Mouse (Mus musculus) embryonic facial prominence, embryonic 11.5 days (tissue): ENCODE measurements around the gene Bcap29. TPM values are rescaled to one million over a fixed set of nuclear protein-coding genes. Genes with fewer than 3 reads are reported as not detected.

Experiments
- ATAC-seq: fragments of 200-750 bp; cut with Nextera tagmentation; replicated peaks from 2 replicates; pipeline ENCODE4 v1.8.0; 2017; ENCODE audit warnings: low read depth; ENCODE audit not compliant: insufficient number of reproducible peaks, low FRiP score, low TSS enrichment
- DNase-seq: peaks from one replicate; pipeline ENCODE4 v3.0.0-alpha.2; 2015; ENCODE audit warnings: low spot score
- H3K27ac ChIP-seq: fragments of 300-500 bp; sonication (generic); replicated peaks from 2 replicates; pipeline ENCODE4 v1.5.1; 2014; ENCODE audit warnings: mild to moderate bottlenecking, low read depth, low read length, control low read depth
- H3K27me3 ChIP-seq: fragments of 300-500 bp; sonication (generic); 2 replicates; pipeline ENCODE4 v1.6.1; 2014; ENCODE audit warnings: mild to moderate bottlenecking, low read length, moderate library complexity, mixed read lengths; ENCODE audit not compliant: control insufficient read depth, insufficient read depth
- H3K36me3 ChIP-seq: fragments of 300-500 bp; sonication (generic); replicated peaks from 2 replicates; pipeline ENCODE4 v1.6.1; 2014; ENCODE audit warnings: low read depth, mild to moderate bottlenecking, low read length, moderate library complexity, mixed read lengths; ENCODE audit not compliant: control insufficient read depth, insufficient read depth
- H3K4me1 ChIP-seq: fragments of 300-500 bp; sonication (generic); 2 replicates; pipeline ENCODE4 v1.6.1; 2014; ENCODE audit warnings: low read length, mixed read lengths; ENCODE audit not compliant: control insufficient read depth, insufficient read depth
- H3K4me2 ChIP-seq: fragments of 300-500 bp; sonication (generic); 2 replicates; pipeline ENCODE4 v1.6.1; 2014; ENCODE audit warnings: low read depth, mild to moderate bottlenecking, control low read depth, low read length, moderate library complexity
- H3K4me3 ChIP-seq: fragments of 300-500 bp; sonication (generic); 2 replicates; pipeline ENCODE4 v1.5.1; 2014; ENCODE audit warnings: low read depth, low read length, control low read depth
- H3K9ac ChIP-seq: fragments of 300-500 bp; sonication (generic); replicated peaks from 2 replicates; pipeline ENCODE4 v1.6.1; 2014; ENCODE audit warnings: mild to moderate bottlenecking, control low read depth, low read length
- H3K9me3 ChIP-seq: fragments of 300-500 bp; sonication (generic); replicated peaks from 2 replicates; pipeline ENCODE4 v1.6.1; 2016; ENCODE audit warnings: mild to moderate bottlenecking, low read length, inconsistent platforms, mixed read lengths; ENCODE audit not compliant: control insufficient read depth
- WGBS: fragments of 180-500 bp; shearing (Covaris S2); extraction: QIAGEN DNeasy Blood & Tissue Kit; methylation state at CpG from one replicate; pipeline ENCODE4 v1.1.7; 2014; 5-methylcytosine and 5-hydroxymethylcytosine counted together
- polyA plus RNA-seq: library from polyadenylated mRNA; unstranded; fragments of >200 nt; fragmentation: Nextera tagmentation; extraction: Ambion mirVana; gene quantifications from 2 replicates; pipeline ENCODE4 v1.2.1, GENCODE M21; 2014

The Bcap29 gene
- polyA plus RNA-seq, 1 experiment from 2014 or later: 38.4 TPM

DNA sequence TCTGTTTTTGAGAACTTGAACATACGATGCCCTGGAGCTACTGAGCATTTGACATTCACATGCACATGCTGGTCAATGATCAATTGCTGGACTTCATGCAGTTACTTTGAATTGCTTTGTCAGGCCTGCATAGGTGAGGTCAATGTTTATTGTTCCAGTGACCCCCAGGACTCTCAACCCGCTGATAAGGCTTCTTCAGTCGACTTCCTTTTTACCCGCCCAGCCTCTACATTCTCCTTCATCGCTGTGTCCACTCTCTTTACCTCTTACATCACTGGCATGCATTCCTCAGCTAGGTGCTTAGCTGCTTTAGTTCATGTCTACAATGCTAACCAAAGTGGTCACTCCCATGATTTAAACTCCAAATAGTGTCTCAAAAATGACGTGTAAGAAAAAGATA lies 30.9 kb downstream of the Bcap29 start:
- no peaks in the 10 kb centered on the region for H3K9me3 ChIP-seq
- ATAC-seq (no peak), DNase-seq (no peak)
- no peaks in the 10 kb centered on the region for H3K4me1 ChIP-seq
- H3K4me2 ChIP-seq: no peak overlapping the region
- no peaks in the 10 kb centered on the region for H3K36me3 ChIP-seq
- H3K4me3 ChIP-seq: no peak overlapping the region
- no peak overlapping the region for H3K27ac ChIP-seq
- no peak overlapping the region for H3K9ac ChIP-seq
- no peaks in the 10 kb centered on the region for H3K27me3 ChIP-seq
- 65% methylated on average over 6 of the region's 6 CpGs for WGBS

DNA sequence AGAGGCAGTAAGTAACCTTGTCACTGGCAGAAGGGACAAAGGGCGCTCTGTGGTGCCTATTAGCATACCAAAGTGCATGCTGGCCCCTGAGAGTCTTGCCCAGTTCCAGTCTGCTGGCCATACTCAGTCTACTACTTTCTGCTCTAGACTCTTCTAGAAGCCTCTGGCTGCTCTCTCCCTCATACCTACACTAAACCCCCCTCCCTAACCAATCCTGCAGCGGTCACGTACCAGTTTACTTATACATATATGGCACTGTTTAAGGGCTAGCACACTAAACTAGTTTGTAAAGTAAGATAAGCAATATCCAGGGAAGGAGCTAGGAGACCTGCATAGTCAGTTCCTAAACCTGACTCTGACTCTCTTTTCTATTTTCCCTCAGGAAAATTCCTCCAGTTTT lies 40.2 kb downstream of the Bcap29 start:
- no peak for DNase-seq
- no peak overlapping the region for H3K4me2 ChIP-seq
- H3K9me3 ChIP-seq: no peaks in the 10 kb centered on the region
- H3K27ac ChIP-seq: no peak overlapping the region
- no peaks in the 10 kb centered on the region for H3K4me1 ChIP-seq
- no peaks in the 10 kb centered on the region for H3K27me3 ChIP-seq
- H3K36me3 ChIP-seq: no peaks in the 10 kb centered on the region
- no peak overlapping the region for H3K9ac ChIP-seq
- ATAC-seq: no peak
- H3K4me3 ChIP-seq: no peak overlapping the region
- WGBS: 77% methylated on average over 3 of the region's 3 CpGs

DNA sequence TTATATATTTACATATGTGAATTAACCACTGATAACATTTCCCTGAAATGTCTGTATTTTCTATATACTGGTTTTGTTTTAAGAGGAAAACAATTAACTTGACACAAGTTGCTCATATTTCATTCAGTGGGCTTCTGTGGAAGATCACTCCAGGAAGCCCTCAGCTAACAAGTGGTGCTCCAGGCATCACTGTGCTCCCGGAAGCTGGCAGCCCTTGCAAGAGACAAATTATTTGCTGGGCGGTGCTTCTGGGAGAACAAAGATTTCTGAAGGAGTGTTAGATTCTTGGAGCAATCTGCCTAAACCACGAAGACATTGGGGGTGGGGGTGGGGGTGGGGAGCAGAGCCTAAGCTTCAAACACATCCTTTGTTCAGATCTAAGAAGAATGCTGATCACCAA lies 42.4 kb downstream of the Bcap29 start:
- no peaks in the 10 kb centered on the region for H3K4me1 ChIP-seq
- H3K27ac ChIP-seq: no peak overlapping the region
- H3K9me3 ChIP-seq: no peaks in the 10 kb centered on the region
- no peaks in the 10 kb centered on the region for H3K27me3 ChIP-seq
- no peak overlapping the region for H3K4me2 ChIP-seq
- WGBS: 33% methylated on average over 3 of the region's 3 CpGs
- ATAC-seq: no peak
- H3K36me3 ChIP-seq: no peaks in the 10 kb centered on the region
- H3K9ac ChIP-seq: no peak overlapping the region
- H3K4me3 ChIP-seq: no peak overlapping the region
- DNase-seq: no peak

DNA sequence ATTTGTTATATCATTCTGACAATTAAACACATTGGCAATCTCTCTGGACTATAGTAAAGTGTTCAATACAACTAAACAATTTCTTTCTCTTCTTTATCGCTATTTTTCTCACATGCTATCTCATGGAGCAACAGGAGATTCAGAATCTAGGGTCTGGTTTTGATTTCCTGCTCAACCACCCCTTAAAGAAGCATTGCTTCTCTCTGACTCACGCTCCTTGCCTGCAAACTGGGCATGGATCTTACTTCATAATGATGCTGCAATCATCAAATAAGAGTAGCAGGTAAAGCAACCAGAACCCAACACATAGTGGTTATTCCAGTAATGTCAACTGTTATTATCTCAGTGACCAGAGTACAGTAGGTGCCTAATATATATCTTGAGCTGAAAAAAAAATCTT lies 50.7 kb downstream of the Bcap29 start:
- H3K27me3 ChIP-seq: no peaks in the 10 kb centered on the region
- H3K4me3 ChIP-seq: no peak overlapping the region
- 65% methylated on average over 2 of the region's 2 CpGs for WGBS

DNA sequence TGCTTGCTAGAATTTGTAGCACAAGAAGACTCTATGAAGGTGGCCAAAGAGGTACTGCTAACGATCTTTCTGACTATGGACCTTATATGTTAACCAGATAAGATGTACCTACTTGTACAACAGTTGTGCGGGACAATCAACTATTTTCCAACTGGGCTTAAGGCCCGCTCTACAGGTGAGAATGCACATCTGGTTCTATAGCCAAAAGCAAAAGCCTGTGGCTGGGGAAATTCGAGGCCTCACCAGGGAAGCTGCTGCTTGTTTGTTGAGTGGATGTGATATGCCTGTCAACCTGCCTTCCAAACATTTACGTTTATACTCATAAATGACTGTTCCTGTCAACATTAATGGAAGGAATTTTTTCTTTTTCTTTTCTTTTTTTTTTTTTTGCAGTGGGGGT lies 52.4 kb downstream of the Bcap29 start:
- 80% methylated on average over 5 of the region's 5 CpGs for WGBS
- DNase-seq: no peak
- Histone ChIP-seq H3K4me3 (no peak overlapping the region), H3K27ac (no peak overlapping the region), H3K9ac (no peak overlapping the region), H3K4me2 (no peak overlapping the region), H3K36me3 (no peaks in the 10 kb centered on the region), H3K4me1 (no peaks in the 10 kb centered on the region), H3K27me3 (no peaks in the 10 kb centered on the region), H3K9me3 (no peaks in the 10 kb centered on the region)
- ATAC-seq: no peak

More for the DNA sequence above, 50.7 kb downstream of the Bcap29 start:
- DNase-seq (no peak), ATAC-seq (no peak)
- H3K27ac ChIP-seq: no peak overlapping the region
- H3K4me2 ChIP-seq: no peak overlapping the region
- H3K36me3 ChIP-seq: no peaks in the 10 kb centered on the region
- no peak overlapping the region for H3K9ac ChIP-seq
- no peaks in the 10 kb centered on the region for H3K9me3 ChIP-seq
- H3K4me1 ChIP-seq: no peaks in the 10 kb centered on the region

DNA sequence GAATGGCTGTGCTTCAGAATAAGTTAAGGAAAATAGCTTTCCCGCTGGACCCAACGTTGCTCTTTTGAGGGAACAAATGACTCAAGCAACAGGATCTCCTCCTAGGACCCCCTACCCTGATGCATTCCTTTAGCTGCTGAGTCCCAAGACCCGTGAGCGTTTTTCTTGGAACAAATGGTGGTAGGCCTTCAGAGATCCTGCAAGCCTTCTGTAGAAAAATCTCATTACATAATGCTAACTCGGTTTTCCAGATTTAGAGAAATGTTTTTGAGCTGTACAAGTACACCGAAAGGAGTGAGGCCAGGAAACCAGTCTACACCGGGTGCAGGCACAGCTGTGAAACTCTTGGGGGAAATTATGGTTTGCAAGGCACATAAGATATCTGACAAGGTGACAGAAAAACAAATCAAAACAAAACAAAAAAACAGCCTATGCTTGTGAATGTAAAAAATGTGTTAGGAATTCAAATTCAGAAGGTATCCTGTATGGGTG lies 53.1 kb downstream of the Bcap29 start:
- Histone ChIP-seq H3K4me2 (no peak overlapping the region), H3K27ac (no peak overlapping the region), H3K4me1 (no peaks in the 10 kb centered on the region), H3K9me3 (no peaks in the 10 kb centered on the region), H3K4me3 (no peak overlapping the region), H3K36me3 (no peaks in the 10 kb centered on the region), H3K9ac (no peak overlapping the region), H3K27me3 (no peaks in the 10 kb centered on the region)
- DNase-seq (no peak), ATAC-seq (peak; percentile 9; the same call in 1 of the 2 replicates)
- WGBS: 69% methylated on average over 7 of the region's 7 CpGs

DNA sequence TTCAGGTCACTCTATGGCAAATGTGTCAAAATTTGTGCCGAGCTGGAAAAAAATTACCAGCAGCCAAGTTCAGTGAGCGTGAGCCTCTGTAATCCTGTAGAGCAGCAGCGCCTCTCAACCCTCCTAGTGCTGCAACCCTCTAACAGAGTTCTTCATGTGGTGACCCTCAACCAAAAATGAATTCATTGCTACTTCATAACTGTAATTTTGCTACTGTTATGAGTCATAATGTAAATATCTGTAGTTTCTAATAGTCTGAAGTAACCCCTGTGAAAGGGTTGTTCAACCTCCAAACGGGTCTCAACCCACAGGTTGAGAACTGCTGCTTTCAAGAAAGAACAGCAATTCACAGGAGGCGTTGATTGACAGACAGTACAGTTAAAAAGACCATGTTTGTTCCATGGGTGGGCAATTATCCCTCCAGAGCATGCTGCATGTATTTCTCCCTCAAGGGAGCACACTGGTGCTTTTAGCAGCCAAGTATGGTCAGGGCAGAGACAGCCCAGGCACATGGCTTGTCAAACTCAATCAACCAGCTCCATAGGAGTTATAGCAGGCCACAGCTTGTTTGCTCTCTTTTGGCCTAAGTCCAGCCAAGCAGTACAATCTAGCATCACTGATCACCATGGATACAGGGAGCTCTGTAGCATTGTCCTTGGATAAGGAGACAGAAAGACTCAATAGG lies 53.7 kb downstream of the Bcap29 start:
- Histone ChIP-seq H3K4me1 (no peaks in the 10 kb centered on the region), H3K27ac (no peak overlapping the region), H3K27me3 (no peaks in the 10 kb centered on the region), H3K9ac (no peak overlapping the region), H3K9me3 (no peaks in the 10 kb centered on the region), H3K36me3 (no peaks in the 10 kb centered on the region), H3K4me3 (no peak overlapping the region), H3K4me2 (no peak overlapping the region)
- ATAC-seq (peak; percentile 78; the same call in 1 of the 2 replicates), DNase-seq (peak; percentile 75)
- WGBS: 71% methylated on average over 5 of the region's 5 CpGs

DNA sequence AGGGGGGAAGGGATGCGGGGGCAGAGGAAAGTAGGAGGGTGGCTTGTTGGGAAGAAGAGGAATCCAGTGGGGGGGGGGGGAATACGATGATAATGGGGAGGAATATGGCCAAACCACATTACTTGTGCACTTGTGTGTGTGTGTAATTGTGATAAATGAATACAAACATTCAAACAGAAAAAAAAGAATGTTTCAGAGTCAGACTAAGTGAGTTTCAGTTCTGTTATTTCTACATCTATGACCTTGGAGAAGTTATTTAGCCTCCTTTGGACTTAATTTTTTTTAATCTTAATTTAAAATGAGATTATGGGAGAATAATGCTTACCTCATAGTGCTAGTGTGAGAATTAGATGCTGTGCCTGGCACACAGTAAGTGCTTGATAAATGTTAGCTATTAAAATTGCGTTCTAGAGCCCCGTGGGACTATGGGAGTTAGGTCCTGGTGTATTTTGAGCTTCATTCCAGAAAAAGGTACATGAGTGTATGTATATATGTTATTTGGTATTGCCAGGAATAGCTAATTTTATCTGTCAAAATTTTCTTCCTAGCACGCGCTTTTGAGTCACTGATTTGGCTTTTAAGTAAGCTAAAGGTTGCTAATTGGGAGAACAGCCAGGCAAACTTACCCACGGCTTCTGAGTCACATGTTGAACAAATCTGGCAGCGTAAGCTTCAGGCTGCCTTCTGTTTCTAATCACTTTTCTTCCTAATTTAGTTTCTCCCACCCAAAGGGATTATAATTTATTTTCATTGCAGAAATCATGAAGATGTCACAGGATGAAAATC lies 55.6 kb downstream of the Bcap29 start:
- H3K9ac ChIP-seq: no peak overlapping the region
- H3K27me3 ChIP-seq: no peaks in the 10 kb centered on the region
- no peak overlapping the region for H3K4me3 ChIP-seq
- 79% methylated on average over 8 of the region's 8 CpGs for WGBS
- H3K4me2 ChIP-seq: no peak overlapping the region
- H3K36me3 ChIP-seq: no peaks in the 10 kb centered on the region
- ATAC-seq (no peak), DNase-seq (no peak)
- no peak overlapping the region for H3K27ac ChIP-seq
- no peaks in the 10 kb centered on the region for H3K9me3 ChIP-seq
- no peaks in the 10 kb centered on the region for H3K4me1 ChIP-seq
